Mouse (Mus musculus) midbrain, embryonic 13.5 days (tissue): ENCODE data around the gene Sergef. TPM values are rescaled to one million over a fixed set of nuclear protein-coding genes. Genes with fewer than 3 reads are reported as not detected.

Source experiments
- ATAC-seq: fragments of 200-750 bp; cut with Nextera tagmentation; 2 replicates; pipeline ENCODE4 v1.8.0; 2017; ENCODE audit warnings: mild to moderate bottlenecking, moderate TSS enrichment, moderate library complexity
- H3K27ac ChIP-seq: fragments of 300-500 bp; sonication (generic); 2 replicates; pipeline ENCODE4 v1.5.1; 2015; ENCODE audit warnings: inconsistent platforms, mild to moderate bottlenecking, moderate library complexity
- H3K27me3 ChIP-seq: fragments of 300-500 bp; sonication (generic); 2 replicates; pipeline ENCODE4 v1.6.1; 2015; ENCODE audit warnings: mild to moderate bottlenecking, inconsistent platforms
- H3K36me3 ChIP-seq: fragments of 300-500 bp; sonication (generic); 2 replicates; pipeline ENCODE4 v1.6.1; 2015; ENCODE audit warnings: mild to moderate bottlenecking, inconsistent platforms
- H3K4me1 ChIP-seq: fragments of 300-500 bp; sonication (generic); replicated peaks from 2 replicates; pipeline ENCODE4 v1.6.1; 2015; ENCODE audit warnings: inconsistent platforms
- H3K4me2 ChIP-seq: fragments of 300-500 bp; sonication (generic); replicated peaks from 2 replicates; pipeline ENCODE4 v1.6.1; 2015; ENCODE audit warnings: moderate library complexity, mild to moderate bottlenecking, inconsistent platforms
- H3K4me3 ChIP-seq: fragments of 300-500 bp; sonication (generic); replicated peaks from 2 replicates; pipeline ENCODE4 v1.5.1; 2015; ENCODE audit warnings: mild to moderate bottlenecking, inconsistent platforms
- H3K9ac ChIP-seq: fragments of 300-500 bp; sonication (generic); replicated peaks from 2 replicates; pipeline ENCODE4 v1.6.1; 2015; ENCODE audit warnings: mild to moderate bottlenecking, inconsistent platforms
- H3K9me3 ChIP-seq: fragments of 300-500 bp; sonication (generic); 2 replicates; pipeline ENCODE4 v1.6.1; 2016; ENCODE audit warnings: mild to moderate bottlenecking, inconsistent platforms
- WGBS: fragments of 180-500 bp; shearing (Covaris S2); methylation state at CpG from one replicate; pipeline ENCODE4 v1.1.7; 2015; 5-methylcytosine and 5-hydroxymethylcytosine counted together
- polyA plus RNA-seq: library from polyadenylated mRNA; unstranded; fragments of >200 nt; fragmentation: Nextera tagmentation; extraction: Ambion mirVana; gene quantifications from 2 replicates; pipeline ENCODE4 v1.2.1, GENCODE M21; 2015

Gene Sergef
- polyA plus RNA-seq, 1 experiment from 2014 or later, result 30.0 TPM

GRCm38 (mm10) chr7:46613091-46613490 lies 26.5 kb downstream of the Sergef start:
- no peaks in the 10 kb centered on the region for H3K4me1 ChIP-seq
- ATAC-seq, result no peak
- H3K9me3 ChIP-seq, result no peaks in the 10 kb centered on the region
- H3K9ac ChIP-seq, result no peak overlapping the region
- H3K27ac ChIP-seq, result no peak overlapping the region
- WGBS, result 87% methylated on average over 10 of the region's 10 CpGs
- peaks cover 38% of the 10 kb centered on the region for H3K36me3 ChIP-seq
- no peak overlapping the region for H3K4me2 ChIP-seq
- H3K4me3 ChIP-seq, result no peak overlapping the region
- no peaks in the 10 kb centered on the region for H3K27me3 ChIP-seq

- Histone ChIP-seq H3K27ac (no peak overlapping the region), H3K4me2 (no peak overlapping the region), H3K27me3 (no peaks in the 10 kb centered on the region), H3K4me1 (no peaks in the 10 kb centered on the region), H3K9me3 (no peaks in the 10 kb centered on the region), H3K36me3 (peaks cover 35% of the 10 kb centered on the region), H3K4me3 (no peak overlapping the region), H3K9ac (no peak overlapping the region)
- ATAC-seq, result no peak
- 78% methylated on average over 6 of the region's 6 CpGs for WGBS
Observed at GRCm38 (mm10) chr7:46612421-46612937, 27.1 kb downstream of the Sergef start.

- WGBS, result 84% methylated on average over 9 of the region's 9 CpGs
- Histone ChIP-seq H3K27me3 (no peaks in the 10 kb centered on the region), H3K4me2 (no peak overlapping the region), H3K27ac (no peak overlapping the region), H3K9ac (no peak overlapping the region), H3K4me1 (0 out of 2 replicates have a peak, but pooled peaks cover 3% of the 10 kb centered on the region), H3K36me3 (peaks cover 31% of the 10 kb centered on the region), H3K4me3 (no peak overlapping the region), H3K9me3 (no peaks in the 10 kb centered on the region)
- ATAC-seq, result no peak
Observed at GRCm38 (mm10) chr7:46611970-46612369, 27.6 kb downstream of the Sergef start.

GRCm38 (mm10) chr7:46609317-46609716 lies 30.3 kb downstream of the Sergef start:
- Histone ChIP-seq H3K9me3 (no peaks in the 10 kb centered on the region), H3K4me3 (no peak overlapping the region), H3K27ac (no peak overlapping the region), H3K4me2 (no peak overlapping the region), H3K4me1 (0 out of 2 replicates have a peak, but pooled peaks cover 9% of the 10 kb centered on the region), H3K27me3 (no peaks in the 10 kb centered on the region), H3K9ac (no peak overlapping the region), H3K36me3 (peaks cover 26% of the 10 kb centered on the region)
- WGBS, result 94% methylated on average over 4 of the region's 4 CpGs
- ATAC-seq, result no peak

- Histone ChIP-seq H3K36me3 (peaks cover 9% of the 10 kb centered on the region), H3K4me2 (no peak overlapping the region), H3K27ac (no peak overlapping the region), H3K4me3 (no peak overlapping the region), H3K9ac (no peak overlapping the region), H3K27me3 (no peaks in the 10 kb centered on the region), H3K4me1 (peaks cover 16% of the 10 kb centered on the region), H3K9me3 (no peaks in the 10 kb centered on the region)
- ATAC-seq, result peak; percentile 57
- 55% methylated on average over 11 of the region's 11 CpGs for WGBS
Observed at GRCm38 (mm10) chr7:46607428-46608055, 32.1 kb downstream of the Sergef start.

GRCm38 (mm10) chr7:46607031-46607426 lies 32.6 kb downstream of the Sergef start:
- H3K4me1 ChIP-seq, result peaks cover 22% of the 10 kb centered on the region
- ATAC-seq, result peak; percentile 48; the same call in 1 of the 2 replicates
- H3K36me3 ChIP-seq, result peaks cover 4% of the 10 kb centered on the region
- no peak overlapping the region for H3K9ac ChIP-seq
- H3K4me3 ChIP-seq, result no peak overlapping the region
- H3K27me3 ChIP-seq, result no peaks in the 10 kb centered on the region
- no peak overlapping the region for H3K4me2 ChIP-seq
- WGBS, result 75% methylated on average over 8 of the region's 8 CpGs
- no peak overlapping the region for H3K27ac ChIP-seq
- H3K9me3 ChIP-seq, result no peaks in the 10 kb centered on the region

- 81% methylated on average over 7 of the region's 7 CpGs for WGBS
Observed at GRCm38 (mm10) chr7:46606391-46607030, 33.1 kb downstream of the Sergef start.

GRCm38 (mm10) chr7:46603051-46603450 lies 36.6 kb downstream of the Sergef start:
- Histone ChIP-seq H3K36me3 (0 out of 2 replicates have a peak, but pooled peaks cover 2% of the 10 kb centered on the region), H3K4me3 (no peak overlapping the region), H3K27me3 (no peaks in the 10 kb centered on the region), H3K4me1 (peaks cover 36% of the 10 kb centered on the region), H3K9ac (no peak overlapping the region), H3K27ac (peak overlapping the region; percentile 48), H3K4me2 (no peak overlapping the region), H3K9me3 (no peaks in the 10 kb centered on the region)
- WGBS, result 78% methylated on average over 7 of the region's 7 CpGs
- no peak for ATAC-seq

More at GRCm38 (mm10) chr7:46606391-46607030, 33.1 kb downstream of the Sergef start:
- no peak overlapping the region for H3K4me3 ChIP-seq
- no peaks in the 10 kb centered on the region for H3K27me3 ChIP-seq
- H3K4me1 ChIP-seq, result peaks cover 27% of the 10 kb centered on the region
- peak; percentile 51 for ATAC-seq
- H3K4me2 ChIP-seq, result no peak overlapping the region
- no peak overlapping the region for H3K9ac ChIP-seq
- H3K36me3 ChIP-seq, result peaks cover 4% of the 10 kb centered on the region; the same call in 1 of the 2 replicates
- H3K27ac ChIP-seq, result no peak overlapping the region
- H3K9me3 ChIP-seq, result no peaks in the 10 kb centered on the region

GRCm38 (mm10) chr7:46602079-46602478 lies 37.5 kb downstream of the Sergef start:
- H3K4me3 ChIP-seq, result no peak overlapping the region
- ATAC-seq, result peak; percentile 75
- H3K27ac ChIP-seq, result peak overlapping the region; percentile 48
- H3K9ac ChIP-seq, result no peak overlapping the region
- no peaks in the 10 kb centered on the region for H3K27me3 ChIP-seq
- peaks cover 35% of the 10 kb centered on the region for H3K4me1 ChIP-seq
- no peak overlapping the region for H3K4me2 ChIP-seq
- 42% methylated on average over 4 of the region's 4 CpGs for WGBS
- 0 out of 2 replicates have a peak, but pooled peaks cover 2% of the 10 kb centered on the region for H3K36me3 ChIP-seq
- no peaks in the 10 kb centered on the region for H3K9me3 ChIP-seq

- Histone ChIP-seq H3K9ac (no peak overlapping the region), H3K4me1 (peaks cover 30% of the 10 kb centered on the region), H3K9me3 (no peaks in the 10 kb centered on the region), H3K36me3 (0 out of 2 replicates have a peak, but pooled peaks cover 2% of the 10 kb centered on the region), H3K27me3 (no peaks in the 10 kb centered on the region), H3K4me3 (no peak overlapping the region), H3K27ac (peak overlapping the region; percentile 65), H3K4me2 (no peak overlapping the region)
- WGBS, result 52% methylated on average over 5 of the region's 5 CpGs
- no peak for ATAC-seq
Observed at GRCm38 (mm10) chr7:46601097-46601496, 38.5 kb downstream of the Sergef start.

GRCm38 (mm10) chr7:46597006-46597405 lies 42.6 kb downstream of the Sergef start:
- Histone ChIP-seq H3K36me3 (0 out of 2 replicates have a peak, but pooled peaks cover 2% of the 10 kb centered on the region), H3K27me3 (no peaks in the 10 kb centered on the region), H3K9ac (no peak overlapping the region), H3K4me1 (peaks cover 14% of the 10 kb centered on the region), H3K4me2 (no peak overlapping the region), H3K27ac (no peak overlapping the region), H3K9me3 (no peaks in the 10 kb centered on the region), H3K4me3 (no peak overlapping the region)
- no peak for ATAC-seq
- WGBS, result 91% methylated on average over 2 of the region's 2 CpGs

- no peak for ATAC-seq
- 86% methylated on average over 7 of the region's 7 CpGs for WGBS
- Histone ChIP-seq H3K36me3 (0 out of 2 replicates have a peak, but pooled peaks cover 4% of the 10 kb centered on the region), H3K4me2 (no peak overlapping the region), H3K4me3 (no peak overlapping the region), H3K9ac (no peak overlapping the region), H3K27me3 (no peaks in the 10 kb centered on the region), H3K27ac (no peak overlapping the region), H3K9me3 (no peaks in the 10 kb centered on the region), H3K4me1 (peaks cover 9% of the 10 kb centered on the region; the same call in 1 of the 2 replicates)
Observed at GRCm38 (mm10) chr7:46591546-46591945, 48.1 kb downstream of the Sergef start.
